Mouse (Mus musculus) cortical plate, adult 2 months (tissue): ENCODE data around the gene Galm. TPM values are rescaled to one million over a fixed set of nuclear protein-coding genes. Genes with fewer than 3 reads are reported as not detected.

Source experiments
- H3K27ac ChIP-seq: fragments of 200-500 bp; 2 replicates; pipeline ENCODE4 v1.5.1; 2012; ENCODE audit warnings: low read length, control low read depth, inconsistent platforms; ENCODE audit not compliant: insufficient read depth
- H3K4me1 ChIP-seq: fragments of 200-500 bp; 2 replicates; pipeline ENCODE4 v1.6.1; 2011; ENCODE audit warnings: low read length; ENCODE audit not compliant: control insufficient read depth, insufficient read depth
- H3K4me3 ChIP-seq: fragments of 200-500 bp; 2 replicates; pipeline ENCODE4 v1.5.1; 2011; ENCODE audit warnings: mild to moderate bottlenecking, low read length, control low read depth; ENCODE audit not compliant: insufficient read depth
- CTCF ChIP-seq: fragments of 200-500 bp; IDR thresholded peaks from 2 replicates; pipeline ENCODE4 v1.5.1; 2011; ENCODE audit warnings: mild to moderate bottlenecking, control low read depth, low read length; ENCODE audit not compliant: insufficient read depth; ENCODE audit errors: extremely low read depth
- POLR2A ChIP-seq: fragments of 200-500 bp; IDR thresholded peaks from 2 replicates; pipeline ENCODE4 v1.6.1; 2011; ENCODE audit warnings: mild to moderate bottlenecking, low read length, control low read depth; ENCODE audit not compliant: insufficient read depth; ENCODE audit errors: extremely low read depth
- polyA plus RNA-seq: library from polyadenylated mRNA; depleted of rRNA; stranded (reverse); fragments of >200 nt; gene quantifications from 2 replicates; pipeline ENCODE4 v1.2.3, GENCODE M21; 2012

Galm gene
- polyA plus RNA-seq, 1 experiment = 2.4 TPM

DNA sequence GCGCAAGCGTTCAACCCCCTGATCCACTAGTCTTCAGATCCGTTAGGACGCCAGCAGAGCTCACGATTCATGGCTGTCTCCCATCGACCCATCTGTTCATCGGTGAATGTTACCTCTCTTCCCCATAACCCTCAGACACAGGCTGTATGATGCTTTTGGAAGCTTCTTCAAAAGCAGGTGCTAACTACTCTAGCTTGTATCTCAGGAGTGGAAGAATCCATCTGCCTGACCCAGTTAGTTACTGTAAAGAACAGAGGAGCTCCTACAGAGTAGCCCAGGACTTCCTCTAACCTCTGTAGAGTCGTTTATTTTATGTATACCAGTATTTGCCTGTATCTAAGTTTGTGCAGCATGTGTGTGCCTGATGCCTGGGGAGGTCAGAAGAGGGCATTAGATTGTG is 29.6 kb downstream of the Galm start:
- H3K4me1 ChIP-seq = no peaks in the 10 kb centered on the region
- no peak overlapping the region for H3K4me3 ChIP-seq
- TF ChIP-seq POLR2A (no peak), CTCF (no peak)
- H3K27ac ChIP-seq = no peak overlapping the region

DNA sequence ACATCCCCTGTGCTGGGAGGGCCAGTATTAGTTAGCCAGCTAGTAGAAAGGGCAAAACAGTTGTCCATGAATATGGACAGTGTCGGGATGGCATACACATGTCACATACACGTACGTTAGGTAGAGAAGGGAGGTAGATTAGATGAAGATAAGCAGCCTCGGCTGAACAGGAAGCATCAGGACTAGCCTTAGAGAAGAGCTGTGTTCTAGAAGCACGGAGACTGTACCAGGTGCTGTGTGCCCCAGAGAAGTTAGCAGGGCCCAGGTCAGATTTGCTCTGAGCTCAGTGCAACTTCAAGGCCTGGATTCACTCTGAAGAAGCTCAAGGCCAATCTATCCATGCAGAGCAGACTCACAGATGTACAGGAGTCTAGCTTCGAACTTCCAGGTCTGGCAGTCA is 30.2 kb downstream of the Galm start:
- H3K4me3 ChIP-seq = no peak overlapping the region
- no peak overlapping the region for H3K27ac ChIP-seq
- H3K4me1 ChIP-seq = no peaks in the 10 kb centered on the region
- TF ChIP-seq CTCF (no peak), POLR2A (no peak)

DNA sequence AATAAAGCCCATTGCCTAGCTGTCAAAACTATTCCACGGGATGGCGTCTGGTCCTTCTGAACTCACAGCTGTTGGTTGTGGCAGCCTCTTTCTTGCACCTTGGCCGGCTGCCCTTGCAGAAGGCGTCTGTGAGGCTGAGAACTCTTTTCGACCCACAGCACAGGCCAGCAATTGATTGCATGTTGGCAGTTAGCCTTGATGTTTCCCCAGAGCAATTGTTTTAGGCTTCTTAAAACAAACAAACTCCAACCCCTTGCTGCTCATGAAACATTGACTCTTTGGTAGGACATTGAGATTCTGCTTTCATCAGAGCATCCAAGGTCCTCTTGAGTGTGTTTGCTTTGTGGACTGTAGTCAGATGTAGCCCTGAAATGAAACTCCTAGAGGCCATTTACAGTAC is 33.2 kb downstream of the Galm start:
- TF ChIP-seq CTCF (no peak), POLR2A (no peak)
- H3K4me3 ChIP-seq = no peak overlapping the region
- H3K27ac ChIP-seq = no peak overlapping the region
- peaks cover 1% of the 10 kb centered on the region; the same call in 1 of the 2 replicates for H3K4me1 ChIP-seq

DNA sequence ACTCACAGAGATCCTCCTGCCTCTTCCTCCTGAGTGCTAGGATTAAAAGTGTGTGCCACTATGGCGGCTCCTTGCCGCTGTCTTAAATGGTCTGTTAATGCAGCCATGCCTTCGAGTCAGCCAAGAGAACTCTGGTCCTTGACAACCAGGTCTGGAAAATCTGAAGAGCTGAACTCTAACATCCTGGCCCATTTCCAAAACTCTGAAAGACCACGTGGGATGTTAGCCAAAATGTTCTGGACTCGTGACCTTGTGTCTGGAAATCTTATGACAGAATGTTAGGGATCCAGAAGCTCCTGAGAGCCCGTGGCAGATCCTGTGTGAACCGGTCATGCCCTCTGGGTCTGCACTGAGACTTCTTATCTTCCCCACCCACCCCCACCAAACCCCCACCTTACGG is 36.7 kb downstream of the Galm start:
- Histone ChIP-seq H3K27ac (no peak overlapping the region), H3K4me3 (no peak overlapping the region), H3K4me1 (peaks cover 16% of the 10 kb centered on the region)
- TF ChIP-seq CTCF = no peak
- no peak for TF ChIP-seq POLR2A

DNA sequence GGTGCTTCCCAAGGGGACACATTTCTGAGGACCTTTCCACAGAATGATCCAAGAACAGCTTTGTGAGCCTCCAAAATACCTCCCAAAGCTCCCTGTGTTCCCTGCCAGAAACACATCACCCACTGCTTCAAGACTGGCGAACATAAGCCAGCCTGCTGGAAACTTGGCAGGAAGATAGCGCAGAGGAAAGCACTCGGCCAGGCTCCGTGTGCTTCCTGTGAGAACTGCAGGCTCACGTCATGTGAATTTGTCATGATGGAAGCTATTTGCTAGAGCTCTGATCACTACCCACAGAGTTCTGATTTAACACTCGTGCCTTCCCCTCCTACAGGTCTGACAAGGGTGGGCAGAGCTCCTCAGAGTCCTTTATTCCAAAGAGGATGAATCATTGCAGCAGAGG is 38.5 kb downstream of the Galm start:
- H3K4me3 ChIP-seq = no peak overlapping the region
- peaks cover 16% of the 10 kb centered on the region for H3K4me1 ChIP-seq
- TF ChIP-seq POLR2A (no peak), CTCF (no peak)
- H3K27ac ChIP-seq = peak overlapping the region; percentile 66; the same call in 1 of the 2 replicates

DNA sequence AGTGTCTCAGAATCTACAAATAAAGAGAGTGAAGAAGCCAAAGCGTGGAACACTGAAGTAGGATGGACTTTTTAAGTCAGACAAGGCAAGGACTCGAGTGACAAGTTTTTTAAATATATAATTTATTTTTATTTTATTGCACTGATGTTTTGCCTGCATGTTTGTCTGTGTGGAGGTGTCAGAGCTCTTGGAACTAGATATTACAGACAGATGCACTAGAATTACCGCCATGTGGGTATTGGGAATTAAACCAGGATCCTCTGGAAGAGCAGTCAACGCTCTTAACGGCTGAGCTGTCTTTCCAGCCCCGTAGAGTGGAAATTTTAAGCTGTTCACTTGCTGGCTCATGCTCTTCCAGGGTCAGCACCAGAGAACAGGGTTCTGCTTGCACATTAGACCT is 39.1 kb downstream of the Galm start:
- peak overlapping the region; percentile 27; the same call in 1 of the 2 replicates for H3K27ac ChIP-seq
- H3K4me1 ChIP-seq = peaks cover 16% of the 10 kb centered on the region
- TF ChIP-seq POLR2A = no peak
- H3K4me3 ChIP-seq = no peak overlapping the region

DNA sequence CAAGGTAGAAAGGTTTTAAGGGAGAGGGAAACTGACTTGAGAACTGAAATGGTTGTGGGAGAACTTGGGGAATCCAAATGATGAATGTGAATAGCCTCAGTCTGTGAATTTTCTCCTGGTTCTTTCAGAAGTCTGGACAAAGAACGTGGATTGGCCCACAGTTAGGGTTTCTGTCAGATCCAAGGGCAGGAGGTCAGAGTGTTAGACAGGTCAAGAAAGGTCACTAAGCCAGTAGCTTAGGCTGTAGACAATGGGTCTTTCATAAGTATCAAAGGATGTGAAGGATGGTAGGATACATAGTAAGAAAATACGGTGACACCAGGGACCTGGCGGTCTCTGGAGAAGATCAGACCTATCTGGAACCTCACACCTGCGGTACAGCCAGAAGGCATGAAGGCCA is 40.2 kb downstream of the Galm start:
- TF ChIP-seq CTCF = no peak
- no peak for TF ChIP-seq POLR2A
- peaks cover 16% of the 10 kb centered on the region for H3K4me1 ChIP-seq
- peak overlapping the region; percentile 27; the same call in 1 of the 2 replicates for H3K27ac ChIP-seq
- no peak overlapping the region for H3K4me3 ChIP-seq

DNA sequence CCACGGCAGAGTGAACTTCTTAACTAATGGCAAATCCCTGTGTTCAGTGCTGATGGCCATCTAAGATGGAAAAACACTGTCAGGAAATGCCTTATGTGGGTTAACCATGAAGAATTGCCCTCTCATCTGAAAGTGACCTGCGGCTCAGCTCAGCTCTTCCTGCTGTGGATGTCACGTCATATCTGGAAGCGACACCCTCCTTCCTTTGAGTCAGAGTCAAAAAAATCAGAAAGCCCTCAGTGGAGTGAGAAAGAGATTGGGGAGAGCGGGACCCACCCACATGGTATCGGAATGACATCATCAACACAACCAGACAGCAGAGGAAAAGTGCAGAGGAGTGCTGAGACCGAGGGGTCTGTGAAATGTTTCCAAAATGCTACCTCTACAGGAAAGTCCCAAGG is 40.6 kb downstream of the Galm start:
- TF ChIP-seq POLR2A = no peak
- TF ChIP-seq CTCF = no peak
- Histone ChIP-seq H3K27ac (peak overlapping the region; percentile 27; the same call in 1 of the 2 replicates), H3K4me3 (no peak overlapping the region), H3K4me1 (peaks cover 16% of the 10 kb centered on the region)

DNA sequence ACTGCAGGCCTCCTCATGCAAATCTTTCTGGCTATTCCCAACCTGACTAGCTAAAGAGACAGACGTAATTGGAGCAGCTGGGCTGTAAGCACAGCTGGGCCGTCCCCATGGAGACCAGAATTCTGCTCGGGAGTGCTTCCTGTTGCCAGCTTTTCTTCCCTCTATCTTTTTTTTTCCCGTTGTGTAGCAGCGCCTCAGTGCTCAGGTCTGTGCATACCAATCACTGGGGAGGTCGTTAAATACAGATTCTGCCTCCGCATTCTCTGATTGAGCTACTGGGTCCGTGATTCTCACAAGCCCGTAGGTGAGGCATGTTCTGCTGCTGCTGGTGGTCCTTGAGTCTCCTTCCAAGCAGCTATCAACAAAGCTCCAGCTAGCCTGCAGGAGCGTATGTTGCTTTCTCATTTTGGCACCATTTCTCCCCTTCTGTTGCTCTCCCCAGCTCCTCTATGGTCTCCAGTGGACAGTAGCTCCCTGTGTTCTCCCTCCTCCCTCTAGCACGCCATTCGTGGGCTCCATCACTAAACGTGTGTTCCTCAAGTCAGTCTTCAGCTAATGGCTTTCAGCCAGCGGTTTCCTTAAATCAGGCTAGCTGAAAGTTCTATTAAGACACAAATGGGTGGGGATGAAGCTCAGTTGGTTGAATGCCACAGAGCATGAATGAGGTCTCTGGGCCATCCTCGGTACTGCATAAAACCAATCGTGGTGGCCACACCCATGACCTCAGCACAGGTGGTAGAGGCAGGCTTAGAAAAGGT is 41.3 kb downstream of the Galm start:
- no peak for TF ChIP-seq CTCF
- TF ChIP-seq POLR2A = no peak
- Histone ChIP-seq H3K27ac (peak overlapping the region; percentile 25; the same call in 1 of the 2 replicates), H3K4me3 (no peak overlapping the region), H3K4me1 (peaks cover 16% of the 10 kb centered on the region)

DNA sequence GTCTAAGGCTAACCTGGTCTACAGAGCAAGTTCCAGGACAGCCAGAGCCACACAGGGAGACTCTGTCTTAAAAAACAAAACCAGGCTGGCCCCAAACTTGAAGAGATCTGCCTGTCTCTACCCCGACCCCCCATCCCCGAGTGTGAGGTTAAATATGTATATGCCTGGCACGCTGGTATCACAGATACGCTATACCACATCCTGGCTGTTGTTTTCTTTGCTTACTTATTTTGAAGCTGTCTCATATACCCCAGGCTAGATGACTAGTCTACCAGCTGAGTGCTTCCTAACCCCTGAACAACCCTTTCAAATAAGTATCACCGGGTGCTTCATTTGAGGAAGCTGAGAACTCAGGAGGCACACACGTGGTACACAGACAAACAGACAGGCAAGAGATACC is 42.5 kb downstream of the Galm start:
- TF ChIP-seq POLR2A (no peak), CTCF (no peak)
- Histone ChIP-seq H3K4me1 (peaks cover 16% of the 10 kb centered on the region), H3K4me3 (no peak overlapping the region)

More for the DNA sequence above, 42.5 kb downstream of the Galm start:
- H3K27ac ChIP-seq = no peak overlapping the region
